Mouse (Mus musculus): ENCODE data around the gene Eef2k. TPM values are rescaled to one million over a fixed set of nuclear protein-coding genes. Genes with fewer than 3 reads are reported as not detected.

Gene Eef2k
- polyA plus RNA-seq, 1 experiment from 2014 or later, result 19.5 TPM

- Histone ChIP-seq H3K27me3 (ENCODE audit: insufficient read depth, low read length) (peaks cover 6% of the 10 kb centered on the region; the same call in 1 of the 2 replicates), H3K4me2 (ENCODE audit: low read depth, low read length) (peak overlapping the region; percentile 83), H3K4me1 (ENCODE audit: insufficient read depth) (peaks cover 25% of the 10 kb centered on the region), H3K27ac (ENCODE audit: low read depth) (peak overlapping the region; percentile 84; the same call in 1 of the 2 replicates), H3K36me3 (replicated peaks; ENCODE audit: insufficient read depth, low read length) (no peaks in the 10 kb centered on the region), H3K9ac (replicated peaks) (no peak overlapping the region; the same call in 1 of the 2 replicates), H3K4me3 (ENCODE audit: low read depth, low read length) (peak overlapping the region; percentile 80), H3K9me3 (ENCODE audit: low read length) (no peaks in the 10 kb centered on the region)
- DNase-seq (no peak), ATAC-seq (0 out of 2 replicates have a peak, but pooled peaks have one; percentile 8)
- 27% methylated on average over 6 of the region's 6 CpGs for WGBS (ENCODE audit: insufficient replicate concordance)
- TF ChIP-seq CTCF (IDR thresholded peaks at IDR 0.05; ENCODE audit: low read depth) (no peak), EP300 (IDR thresholded peaks at IDR 0.05; ENCODE audit: low read depth) (no peak)
These were observed 8.2 kb upstream of the Eef2k start for GRCm38 (mm10) chr7:120834426-120834825.

- peaks cover 2% of the 10 kb centered on the region; the same call in 1 of the 2 replicates for H3K27me3 ChIP-seq (ENCODE audit: insufficient read depth, low read length)
- H3K9me3 ChIP-seq (ENCODE audit: low read length), result no peaks in the 10 kb centered on the region
- peak overlapping the region; percentile 63 for H3K9ac ChIP-seq (replicated peaks)
- H3K4me1 ChIP-seq (ENCODE audit: insufficient read depth), result peaks cover 25% of the 10 kb centered on the region
- no peaks in the 10 kb centered on the region for H3K36me3 ChIP-seq (replicated peaks; ENCODE audit: insufficient read depth, low read length)
- no peak for TF ChIP-seq CTCF (IDR thresholded peaks at IDR 0.05; ENCODE audit: low read depth)
- TF ChIP-seq EP300 (IDR thresholded peaks at IDR 0.05; ENCODE audit: low read depth), result no peak
- peak overlapping the region; percentile 84 for H3K27ac ChIP-seq (ENCODE audit: low read depth)
- H3K4me2 ChIP-seq (ENCODE audit: low read depth, low read length), result peak overlapping the region; percentile 83
- H3K4me3 ChIP-seq (ENCODE audit: low read depth, low read length), result peak overlapping the region; percentile 80
- WGBS (ENCODE audit: insufficient replicate concordance), result 4% methylated on average over 14 of the region's 14 CpGs
- DNase-seq, result peak; percentile 79
- ATAC-seq, result peak; percentile 77
These were observed 7.7 kb upstream of the Eef2k start for GRCm38 (mm10) chr7:120834863-120835372.

GRCm38 (mm10) chr7:120835449-120836359 is 6.9 kb upstream of the Eef2k start:
- Histone ChIP-seq H3K4me1 (ENCODE audit: insufficient read depth) (peaks cover 24% of the 10 kb centered on the region), H3K9me3 (ENCODE audit: low read length) (no peaks in the 10 kb centered on the region), H3K4me2 (ENCODE audit: low read depth, low read length) (peak overlapping the region; percentile 83), H3K27me3 (ENCODE audit: insufficient read depth, low read length) (no peaks in the 10 kb centered on the region), H3K27ac (ENCODE audit: low read depth) (peak overlapping the region; percentile 84), H3K9ac (replicated peaks) (peak overlapping the region; percentile 70), H3K36me3 (replicated peaks; ENCODE audit: insufficient read depth, low read length) (no peaks in the 10 kb centered on the region), H3K4me3 (ENCODE audit: low read depth, low read length) (peak overlapping the region; percentile 80)
- TF ChIP-seq CTCF (IDR thresholded peaks at IDR 0.05; ENCODE audit: low read depth) (peak; percentile 100), EP300 (IDR thresholded peaks at IDR 0.05; ENCODE audit: low read depth) (0 out of 2 replicates have a peak, but pooled peaks have one; percentile 33)
- ATAC-seq (peak; percentile 87), DNase-seq (peak; percentile 96)
- WGBS (ENCODE audit: insufficient replicate concordance), result under 1% methylated on average over 41 of the region's 41 CpGs

GRCm38 (mm10) chr7:120836361-120836760 is 6.3 kb upstream of the Eef2k start:
- H3K9me3 ChIP-seq (ENCODE audit: low read length), result no peaks in the 10 kb centered on the region
- H3K36me3 ChIP-seq (replicated peaks; ENCODE audit: insufficient read depth, low read length), result no peaks in the 10 kb centered on the region
- H3K4me2 ChIP-seq (ENCODE audit: low read depth, low read length), result peak overlapping the region; percentile 83
- no peak for ATAC-seq
- 7% methylated on average over 12 of the region's 12 CpGs for WGBS (ENCODE audit: insufficient replicate concordance)
- peaks cover 18% of the 10 kb centered on the region for H3K4me1 ChIP-seq (ENCODE audit: insufficient read depth)
- no peaks in the 10 kb centered on the region for H3K27me3 ChIP-seq (ENCODE audit: insufficient read depth, low read length)
- TF ChIP-seq CTCF (IDR thresholded peaks at IDR 0.05; ENCODE audit: low read depth) (no peak), EP300 (IDR thresholded peaks at IDR 0.05; ENCODE audit: low read depth) (no peak)
- peak; percentile 48 for DNase-seq
- no peak overlapping the region; the same call in 1 of the 2 replicates for H3K27ac ChIP-seq (ENCODE audit: low read depth)
- peak overlapping the region; percentile 80 for H3K4me3 ChIP-seq (ENCODE audit: low read depth, low read length)
- H3K9ac ChIP-seq (replicated peaks), result peak overlapping the region; percentile 70

- Histone ChIP-seq H3K9me3 (ENCODE audit: low read length) (no peaks in the 10 kb centered on the region), H3K9ac (replicated peaks) (no peak overlapping the region), H3K4me3 (ENCODE audit: low read depth, low read length) (no peak overlapping the region), H3K4me1 (ENCODE audit: insufficient read depth) (peaks cover 16% of the 10 kb centered on the region), H3K36me3 (replicated peaks; ENCODE audit: insufficient read depth, low read length) (no peaks in the 10 kb centered on the region), H3K4me2 (ENCODE audit: low read depth, low read length) (no peak overlapping the region), H3K27ac (ENCODE audit: low read depth) (no peak overlapping the region), H3K27me3 (ENCODE audit: insufficient read depth, low read length) (no peaks in the 10 kb centered on the region)
- 73% methylated on average over 5 of the region's 5 CpGs for whole genome bisulfite sequencing (ENCODE audit: insufficient replicate concordance)
- TF ChIP-seq EP300 (IDR thresholded peaks at IDR 0.05; ENCODE audit: low read depth), result no peak
- no peak for TF ChIP-seq CTCF (IDR thresholded peaks at IDR 0.05; ENCODE audit: low read depth)
- DNase-seq (no peak), ATAC-seq (no peak)
These were observed 4.0 kb upstream of the Eef2k start for GRCm38 (mm10) chr7:120838436-120839160.
